Mouse (Mus musculus) Patski (cell line): ENCODE data around the gene Castor1. TPM values are rescaled to one million over a fixed set of nuclear protein-coding genes. Genes with fewer than 3 reads are reported as not detected.

Experiments
- ATAC-seq: fragments of 100-300 bp; one replicate; pipeline ENCODE4 v1.8.0; 2021
- CTCF ChIA-PET: fragments of 350-600 bp; sonication (Branson Sonifier 250); formaldehyde crosslinking; loops from one replicate; lab custom pipeline; 2022; ENCODE audit warnings: inconsistent platforms; lab: Charles Lee
- POLR2A ChIA-PET: fragments of 350-600 bp; sonication (Branson Sonifier 250); formaldehyde crosslinking; loops from one replicate; lab custom pipeline; 2022; ENCODE audit warnings: antibody characterized with exemption, inconsistent platforms; lab: Charles Lee
- DNase-seq: peaks from one replicate; pipeline ENCODE4 v3.0.0-alpha.2; 2011; ENCODE audit warnings: low read depth, low spot score
- H3K27me3 ChIP-seq: fragments of 371-371 bp; one replicate; pipeline ENCODE4 v1.5.1; 2021
- CTCF ChIP-seq: fragments of 100-300 bp; IDR thresholded peaks from one replicate; pipeline ENCODE4 v1.5.1; 2021
- in situ Hi-C: fragments of 300-500 bp; cut with MboI; formaldehyde crosslinking; loops from 3 replicates; pipeline ENCODE4 v1.11.1; 2018; ENCODE audit warnings: low pct_unique_long_range_greater_than_20kb, mixed read lengths
- polyA plus RNA-seq: library from polyadenylated mRNA; unstranded; gene quantifications from one replicate; pipeline ENCODE4 v1.2.3, GENCODE M21; 2021

Castor1 gene
- polyA plus RNA-seq, 1 experiment from 2014 or later, result 0.35 TPM

- ChIA-PET CTCF (no interaction called here), POLR2A (no interaction called here)
- DNase-seq, result no peak
- no peak for TF ChIP-seq CTCF
- in situ Hi-C loops, result loop anchor here (25.0 kb wide), 1 partner anchor 599 kb away; the partner anchor contains the start of gene Nf2
- H3K27me3 ChIP-seq, result peaks cover 3% of the 10 kb centered on the region
- no peak for ATAC-seq
Observed at GRCm38 (mm10) chr11:4238167-4238566, 20.1 kb downstream of the Castor1 start.

- ATAC-seq (no peak), DNase-seq (no peak)
- peaks cover 9% of the 10 kb centered on the region for H3K27me3 ChIP-seq
- CTCF ChIA-PET, result no interaction called here
- POLR2A ChIA-PET, result no interaction called here
- TF ChIP-seq CTCF, result no peak
- in situ Hi-C loops, result loop anchor here (25.0 kb wide), 1 partner anchor 598 kb away; the partner anchor contains the start of gene Nf2
Observed at GRCm38 (mm10) chr11:4239691-4240090, 21.7 kb downstream of the Castor1 start.

- H3K27me3 ChIP-seq, result peaks cover 13% of the 10 kb centered on the region
- in situ Hi-C loops, result loop anchor here (25.0 kb wide), 1 partner anchor 597 kb away; the partner anchor contains the start of gene Nf2
- ChIA-PET CTCF (no interaction called here), POLR2A (no interaction called here)
- DNase-seq (no peak), ATAC-seq (no peak)
- no peak for TF ChIP-seq CTCF
Observed at GRCm38 (mm10) chr11:4240151-4240550, 22.1 kb downstream of the Castor1 start.

- POLR2A ChIA-PET, result no interaction called here
- H3K27me3 ChIP-seq, result peaks cover 14% of the 10 kb centered on the region
- in situ Hi-C loops, result loop anchor here (25.0 kb wide), 1 partner anchor 596 kb away; the partner anchor contains the start of gene Nf2
- TF ChIP-seq CTCF, result no peak
- CTCF ChIA-PET, result interaction anchor here (1.1 kb wide), 1 partner anchor 22 kb away, joined by 3 read pairs; no protein-coding TSS in a partner anchor
- no peak for DNase-seq
- no peak for ATAC-seq
Observed at GRCm38 (mm10) chr11:4241180-4241579, 23.2 kb downstream of the Castor1 start.

- no peak for TF ChIP-seq CTCF
- DNase-seq (no peak), ATAC-seq (no peak)
- peaks cover 14% of the 10 kb centered on the region for H3K27me3 ChIP-seq
- in situ Hi-C loops, result loop anchor here (25.0 kb wide), 1 partner anchor 591 kb away; the partner anchor contains the start of gene Nf2
- ChIA-PET POLR2A (no interaction called here), CTCF (interaction anchor here (1.2 kb wide), 1 partner anchor 27 kb away, joined by 3 read pairs; no protein-coding TSS in a partner anchor)
Observed at GRCm38 (mm10) chr11:4246126-4246525, 28.1 kb downstream of the Castor1 start.

GRCm38 (mm10) chr11:4246623-4247022, 28.6 kb downstream of the Castor1 start:
- ChIA-PET POLR2A (no interaction called here), CTCF (interaction anchor here (1.2 to 1.4 kb wide), 2 partner anchors 27 to 180 kb away, joined by 3 read pairs; no protein-coding TSS in a partner anchor)
- ATAC-seq (no peak), DNase-seq (no peak)
- TF ChIP-seq CTCF, result no peak
- peaks cover 14% of the 10 kb centered on the region for H3K27me3 ChIP-seq
- in situ Hi-C loops, result loop anchor here (25.0 kb wide), 1 partner anchor 591 kb away; the partner anchor contains the start of gene Nf2

- ChIA-PET CTCF (interaction anchor here (1.2 to 2.1 kb wide), 3 partner anchors 11 to 179 kb away, joined by 3 to 9 read pairs (median 3); no protein-coding TSS in a partner anchor), POLR2A (no interaction called here)
- ATAC-seq, result no peak
- DNase-seq, result no peak
- H3K27me3 ChIP-seq, result peaks cover 14% of the 10 kb centered on the region
- in situ Hi-C loops, result loop anchor here (25.0 kb wide), 1 partner anchor 590 kb away; the partner anchor contains the start of gene Nf2
- TF ChIP-seq CTCF, result no peak
Observed at GRCm38 (mm10) chr11:4247201-4247959, 29.4 kb downstream of the Castor1 start.

- CTCF ChIA-PET, result interaction anchor here (1.3 to 2.1 kb wide), 2 partner anchors 9 to 165 kb away, joined by 3 to 9 read pairs; no protein-coding TSS in a partner anchor
Observed at GRCm38 (mm10) chr11:4249151-4249550, 31.1 kb downstream of the Castor1 start.

GRCm38 (mm10) chr11:4250290-4250689, 32.3 kb downstream of the Castor1 start:
- no peak for TF ChIP-seq CTCF
- H3K27me3 ChIP-seq, result no peaks in the 10 kb centered on the region
- in situ Hi-C loops, result no loop called here
- ATAC-seq, result no peak
- DNase-seq, result no peak
- ChIA-PET CTCF (interaction anchor here (0.9 to 1.3 kb wide), 4 partner anchors 8 to 201 kb away, joined by 3 to 5 read pairs (median 3); no protein-coding TSS in a partner anchor), POLR2A (no interaction called here)

More at GRCm38 (mm10) chr11:4249151-4249550, 31.1 kb downstream of the Castor1 start:
- no peak for TF ChIP-seq CTCF
- POLR2A ChIA-PET, result no interaction called here
- H3K27me3 ChIP-seq, result peaks cover 5% of the 10 kb centered on the region
- ATAC-seq (no peak), DNase-seq (no peak)
- in situ Hi-C loops, result loop anchor here (25.0 kb wide), 1 partner anchor 588 kb away; the partner anchor contains the start of gene Nf2

GRCm38 (mm10) chr11:4251376-4251775, 33.4 kb downstream of the Castor1 start:
- no peak for TF ChIP-seq CTCF
- ATAC-seq, result no peak
- no peak for DNase-seq
- CTCF ChIA-PET, result interaction anchor here (1.0 kb wide), 1 partner anchor 200 kb away, joined by 3 read pairs; no protein-coding TSS in a partner anchor
- POLR2A ChIA-PET, result interaction anchor here (0.7 kb wide), 2 partner anchors 37 to 59 kb away, joined by 4 to 6 read pairs; no protein-coding TSS in a partner anchor
- in situ Hi-C loops, result no loop called here
- no peaks in the 10 kb centered on the region for H3K27me3 ChIP-seq
